Mouse (Mus musculus) WW6 (cell line): ENCODE measurements around the gene Cactin.

Experiments
- DNase-seq: peaks from one replicate; pipeline ENCODE4 v3.0.0-alpha.2; 2013; ENCODE audit warnings: low read depth, low spot score

Cactin gene

GRCm38 (mm10) chr10:81320550-81321347 lies at the start of gene Cactin:
Cactin (plus strand) TSS chr10:81321103.
- DNase-seq, result peak; percentile 100

GRCm38 (mm10) chr10:81272356-81272755 lies 48.5 kb upstream of the Cactin start:
- no peak for DNase-seq

DNA sequence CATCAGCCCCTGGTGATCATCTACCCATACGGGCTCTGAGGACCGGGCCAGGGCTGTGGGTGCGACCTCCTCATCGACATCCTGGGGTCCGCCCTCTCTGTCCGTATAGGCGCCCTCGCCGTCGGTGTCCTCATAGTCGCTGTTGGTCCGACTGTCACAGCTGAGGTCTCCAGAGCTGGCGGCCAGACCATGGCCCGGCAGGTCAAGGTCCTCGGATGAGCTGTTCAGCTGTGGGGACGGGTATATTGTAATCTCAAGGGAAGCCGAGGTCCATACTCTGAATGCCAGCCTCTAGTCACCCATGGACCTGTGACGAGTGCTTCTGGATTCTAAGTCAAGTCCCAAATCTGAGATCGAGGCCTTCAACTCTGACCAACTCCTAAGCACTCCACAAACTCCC lies 47.1 kb upstream of the Cactin start:
- no peak for DNase-seq

DNA sequence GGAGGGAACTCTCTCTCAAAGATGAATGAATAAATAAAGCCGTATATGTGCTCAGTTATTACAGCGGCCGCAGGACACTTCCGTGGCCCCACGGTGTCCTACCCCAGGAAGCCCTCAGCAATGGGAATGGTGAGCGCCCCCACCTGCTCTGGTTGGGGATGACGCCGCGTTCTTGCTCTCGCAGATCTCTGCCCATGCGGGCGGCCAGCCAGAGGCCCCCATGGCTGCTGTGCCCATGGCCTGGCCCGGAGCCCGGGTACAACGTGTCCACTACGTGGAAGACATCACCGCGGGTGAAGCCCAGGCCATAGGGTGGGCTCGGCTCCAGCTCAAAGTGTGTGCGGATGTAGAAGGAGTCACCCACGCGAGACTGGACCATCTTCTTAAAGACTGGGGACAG lies 43.2 kb upstream of the Cactin start:
- no peak for DNase-seq

- no peak for DNase-seq
These were observed 41.4 kb upstream of the Cactin start for GRCm38 (mm10) chr10:81279496-81279895.

DNA sequence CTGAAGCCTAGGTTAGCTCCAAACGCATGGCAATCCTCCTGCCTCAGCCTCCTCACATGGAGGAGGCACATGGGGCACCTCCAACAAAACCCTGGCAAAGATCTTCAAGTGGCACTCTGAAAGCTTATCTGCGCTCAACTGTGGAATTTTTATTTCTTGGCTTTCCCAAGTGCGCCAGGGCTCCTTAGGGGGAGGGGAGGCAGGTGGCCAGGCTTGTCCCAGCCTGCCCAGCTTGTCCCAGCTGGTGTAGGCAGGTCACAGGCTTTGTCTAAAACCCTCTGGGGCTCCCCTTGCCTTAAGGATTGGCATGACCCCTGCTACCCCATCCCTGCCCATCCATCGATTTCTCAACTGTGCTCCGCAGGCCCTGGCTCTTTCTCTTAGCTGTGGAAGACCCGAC lies 36.7 kb upstream of the Cactin start:
- DNase-seq, result no peak

DNA sequence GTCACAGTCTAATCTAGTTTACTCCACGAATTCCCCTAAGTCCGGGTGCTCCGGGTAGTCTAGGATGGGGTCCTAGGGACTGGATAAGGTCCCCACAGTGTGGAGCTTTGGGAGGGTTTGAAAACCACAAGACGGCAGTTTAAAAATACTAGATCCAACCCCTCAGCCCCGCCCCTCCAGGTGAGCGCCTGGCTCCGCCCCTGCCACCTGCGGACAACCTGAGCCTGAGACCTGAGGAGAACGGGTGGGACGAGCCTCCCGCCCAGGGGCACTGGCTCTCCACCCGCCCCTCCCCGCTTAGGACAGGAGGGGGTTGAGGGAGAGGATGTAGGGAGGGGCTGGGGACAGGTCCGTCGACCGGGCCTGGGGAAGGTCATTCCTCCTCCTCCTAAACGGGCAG lies 36.2 kb upstream of the Cactin start:
- DNase-seq, result no peak

- no peak for DNase-seq
These were observed 35.0 kb upstream of the Cactin start for GRCm38 (mm10) chr10:81285694-81286450.

GRCm38 (mm10) chr10:81286586-81286985 lies 34.3 kb upstream of the Cactin start:
- DNase-seq, result no peak

GRCm38 (mm10) chr10:81287513-81288157 lies 33.3 kb upstream of the Cactin start:
- DNase-seq, result no peak

DNA sequence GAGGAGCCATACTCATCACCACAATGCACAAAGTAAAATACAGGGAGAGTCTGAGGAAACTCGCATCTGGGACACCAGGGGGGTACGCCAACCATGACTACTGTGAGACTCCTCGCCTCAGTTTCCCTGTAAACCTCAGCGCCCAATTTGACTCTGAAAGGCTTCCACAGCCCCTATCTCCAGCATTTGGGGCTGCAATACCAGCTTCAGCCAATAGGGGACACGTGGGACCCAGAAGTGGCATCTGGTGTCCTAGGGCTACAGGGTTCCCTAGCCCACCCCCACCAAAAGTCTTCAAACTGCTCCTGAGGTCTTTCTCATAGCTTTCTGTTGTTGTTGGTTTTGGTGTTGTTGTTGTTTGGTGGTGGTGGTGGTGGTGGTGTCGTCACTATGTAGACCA lies 32.3 kb upstream of the Cactin start:
- no peak for DNase-seq

GRCm38 (mm10) chr10:81289278-81289677 lies 31.6 kb upstream of the Cactin start:
- no peak for DNase-seq

DNA sequence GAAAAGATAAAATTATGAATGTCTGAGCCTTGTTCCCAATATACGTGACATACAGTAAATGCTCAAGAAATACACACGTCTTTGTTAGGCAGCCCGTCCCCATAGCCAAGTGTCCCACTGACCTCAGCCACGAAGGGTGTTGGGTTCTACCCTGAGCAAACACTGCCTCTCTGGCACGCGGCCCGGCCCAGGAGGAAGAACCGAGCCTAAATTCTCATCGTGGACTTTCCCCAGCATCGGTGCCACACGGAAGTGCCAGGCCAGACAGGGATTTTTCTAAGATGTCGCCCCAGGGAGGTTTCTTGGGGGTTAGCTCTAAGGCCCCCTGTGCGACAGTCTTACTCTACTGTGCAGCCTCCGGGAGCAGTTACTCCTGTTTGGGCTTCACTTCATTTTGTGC lies 31.1 kb upstream of the Cactin start:
- DNase-seq, result no peak

DNA sequence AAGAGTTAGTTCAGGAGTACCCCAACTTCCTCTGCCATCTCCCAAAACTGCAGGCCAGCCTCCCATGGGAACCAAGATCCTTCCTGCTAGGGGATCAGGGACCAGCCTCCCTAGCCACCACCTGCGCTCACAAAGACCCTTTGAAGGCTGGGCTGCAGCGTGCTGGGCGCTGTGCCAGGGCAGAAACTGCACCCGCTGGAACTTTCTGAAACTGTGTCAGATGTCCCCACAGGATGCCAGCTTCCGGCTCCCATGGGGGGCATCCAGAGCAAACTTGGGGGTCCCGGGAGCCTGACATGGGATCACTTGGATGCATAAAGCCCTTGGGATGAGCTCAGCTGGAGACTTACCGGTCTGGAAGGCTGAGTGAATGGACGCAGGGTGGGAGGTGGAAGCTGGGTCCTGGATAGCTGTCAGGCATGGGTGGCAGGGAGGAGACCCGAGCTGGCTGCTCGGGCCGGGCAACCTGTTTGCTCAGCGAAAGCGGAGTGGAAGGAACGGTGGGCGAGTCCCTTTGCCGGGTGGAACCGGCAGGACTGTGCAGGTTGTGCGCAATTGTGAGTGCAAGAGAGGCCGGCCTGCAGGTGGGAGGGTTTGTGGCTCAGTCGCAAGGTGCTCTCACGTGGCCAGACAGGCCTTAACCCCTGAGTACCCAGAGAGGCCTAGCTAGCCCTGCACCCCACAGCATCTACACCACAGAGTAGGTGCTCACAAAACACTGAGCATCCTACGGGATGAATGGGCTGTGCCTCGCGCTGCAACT lies 30.0 kb upstream of the Cactin start:
- no peak for DNase-seq

DNA sequence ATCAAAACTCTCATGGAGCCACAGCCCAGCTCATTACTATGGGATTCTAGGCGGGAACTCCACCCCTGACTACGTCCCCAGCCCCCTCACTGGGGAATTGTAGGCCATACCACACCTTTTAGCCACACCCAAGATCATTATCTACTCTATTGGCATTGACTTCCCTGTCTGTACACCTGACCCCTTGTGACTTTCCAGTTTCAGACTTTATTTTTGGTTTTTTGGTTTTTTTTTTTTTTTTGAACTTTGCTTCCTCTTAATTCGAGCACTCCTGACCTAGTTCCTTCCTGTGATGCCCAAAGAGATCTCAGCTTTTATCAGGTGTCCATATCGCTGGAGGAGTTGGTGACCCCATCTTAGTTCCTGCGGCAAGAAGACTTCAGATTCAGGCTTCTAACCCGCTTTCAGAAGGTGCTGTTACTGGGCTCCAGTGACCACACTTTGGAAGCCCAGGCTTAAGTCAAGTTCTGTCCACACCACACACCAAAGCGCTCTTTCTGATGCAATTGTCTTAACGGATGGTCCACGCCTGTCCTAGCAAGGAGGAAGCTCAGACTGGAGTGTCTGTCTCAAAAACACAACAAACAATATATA lies 29.3 kb upstream of the Cactin start, which contains the start of gene Tjp3:
TSS of gene Tjp3 (minus strand) at position 71 of the 594 bp plus-strand sequence.
- no peak for DNase-seq

DNA sequence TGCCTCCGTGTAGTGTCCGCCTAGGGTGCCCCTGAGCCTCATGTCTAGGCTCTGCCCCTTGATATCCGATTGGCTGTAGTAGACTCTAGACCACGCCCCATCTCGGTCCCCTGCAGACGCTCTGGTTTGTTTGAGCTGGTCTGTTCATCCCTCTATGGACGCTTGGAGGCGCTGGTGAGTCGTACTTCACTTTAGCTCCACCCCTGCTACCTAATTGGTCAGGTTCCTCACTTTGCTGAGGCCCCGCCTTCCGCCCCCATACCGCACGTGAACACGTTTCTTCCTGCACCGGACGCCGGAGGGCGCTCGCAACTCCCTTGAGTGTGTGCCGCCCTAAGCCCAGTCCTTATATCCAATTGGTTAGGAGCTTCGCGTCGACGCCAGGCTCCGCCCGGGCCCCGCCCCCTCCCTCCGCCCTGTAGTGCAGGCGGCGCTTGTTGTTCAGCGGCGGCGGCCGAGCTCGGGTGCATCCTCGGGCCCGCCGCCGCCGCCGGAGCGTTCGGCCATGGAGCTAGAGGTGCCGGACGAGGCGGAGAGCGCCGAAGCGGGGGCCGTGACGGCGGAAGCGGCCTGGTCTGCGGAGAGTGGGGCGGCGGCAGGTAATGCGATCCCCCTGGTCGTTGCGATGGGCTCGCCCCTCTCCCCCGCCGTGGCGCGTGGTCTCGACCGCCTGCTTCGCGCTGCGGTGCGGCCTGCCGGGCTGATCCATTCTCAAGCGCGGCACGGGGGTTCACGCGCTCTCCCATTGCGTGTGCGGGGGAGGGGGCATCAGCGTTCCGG lies 28.2 kb upstream of the Cactin start, which contains the start of gene Pip5k1c:
TSS of gene Pip5k1c (plus strand) at position 410 of the 780 bp plus-strand sequence.
- DNase-seq, result peak; percentile 100

GRCm38 (mm10) chr10:81293334-81294030 lies 27.4 kb upstream of the Cactin start:
- DNase-seq, result no peak

DNA sequence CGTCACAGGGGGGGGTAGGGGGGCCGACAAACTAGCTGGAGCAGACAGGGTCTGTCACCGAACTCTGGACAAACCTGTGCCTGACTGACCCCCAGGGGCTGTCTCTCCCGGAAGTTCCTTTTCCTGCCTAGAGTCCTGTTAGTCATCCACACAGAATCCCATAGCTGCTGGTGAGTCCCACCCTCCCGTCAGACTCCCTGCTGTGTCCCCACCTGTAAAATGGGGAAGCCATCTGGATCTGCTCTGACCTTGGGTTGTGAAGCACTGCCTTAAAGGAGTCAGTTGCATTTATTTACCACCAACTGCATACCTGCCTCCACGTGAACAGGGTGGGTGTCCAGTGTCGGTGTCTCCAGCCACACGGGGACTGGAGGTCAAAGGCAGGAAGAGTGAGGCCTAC lies 26.5 kb upstream of the Cactin start:
- no peak for DNase-seq

GRCm38 (mm10) chr10:81295185-81295584 lies 25.7 kb upstream of the Cactin start:
- no peak for DNase-seq

- no peak for DNase-seq
These were observed 23.7 kb upstream of the Cactin start for GRCm38 (mm10) chr10:81297246-81297645.
